12 mouse cellular contexts compared by ENCODE assay signal in genomic region chr11:50127781-50128180, GRCm38 (mm10). TPM values are rescaled to one million over a fixed set of nuclear protein-coding genes. Genes with fewer than 3 reads are reported as not detected.
DNase-seq lines count a peak whose midpoint lies in the region; ATAC-seq lines count a peak whose summit lies in the region.
"Had no signal": no experiment of that assay in that cellular context is flagged by ENCODE, and none has a peak within 500 bp of the region (broad histone marks: within the 10 kb centered on the region; RNA-seq: fewer than 3 reads in every experiment).

No protein-coding gene starts in this region.

- DNase-seq in heart, adult 18-20 months, result no peak
- DNase-seq in retina, postnatal 1 day, result peak; percentile 11
- DNase-seq in retina, embryonic 14.5 days (ENCODE audit: low spot score), result no peak
- DNase-seq in testis, postnatal 14 days (ENCODE audit: low spot score), result no peak
- DNase-seq in layer of hippocampus, adult 9-10 months (ENCODE audit: low spot score), result no peak
- no peak for DNase-seq in adrenal gland, postnatal 10 days
- DNase-seq: B cell, adult 2 months; cerebellum, postnatal 10 days had no signal

- H3K4me3 ChIP-seq in heart, embryonic 11.5 days (ENCODE audit: low read depth, low read length), result peak overlapping the region; percentile 28; the same call in 1 of the 2 replicates
- H3K4me3 ChIP-seq in liver, embryonic 12.5 days, result peak overlapping the region; percentile 49
- H3K4me3 ChIP-seq: layer of hippocampus, adult 2 months had no signal

- no peaks in the 10 kb centered on the region for H3K9me3 ChIP-seq in heart, embryonic 11.5 days (replicated peaks; ENCODE audit: control insufficient read depth, low read length)
- no peaks in the 10 kb centered on the region for H3K9me3 ChIP-seq in liver, embryonic 12.5 days (replicated peaks)

- peaks cover 11% of the 10 kb centered on the region; the same call in 1 of the 2 replicates for H3K4me1 ChIP-seq in heart, embryonic 11.5 days (ENCODE audit: control insufficient read depth, insufficient read depth, low read length)
- peaks cover 46% of the 10 kb centered on the region for H3K4me1 ChIP-seq in liver, embryonic 12.5 days

- no peak overlapping the region for H3K27ac ChIP-seq in heart, embryonic 11.5 days (ENCODE audit: low read depth, low read length)
- no peak overlapping the region for H3K27ac ChIP-seq in liver, embryonic 12.5 days
- H3K27ac ChIP-seq: layer of hippocampus, adult 2 months had no signal

- no peak for ATAC-seq in heart, embryonic 11.5 days (replicated peaks; ENCODE audit: insufficient number of reproducible peaks, low FRiP score, low TSS enrichment)
- ATAC-seq in liver, embryonic 12.5 days, result no peak
- ATAC-seq: activated CD4-positive, CD25-positive, alpha-beta regulatory T cell, adult 4 months had no signal

- no peak overlapping the region for H3K9ac ChIP-seq in heart, embryonic 11.5 days (ENCODE audit: low read depth, low read length)
- peak overlapping the region; percentile 55 for H3K9ac ChIP-seq in liver, embryonic 12.5 days

- peak overlapping the region; percentile 60 for H3K4me2 ChIP-seq in heart, embryonic 11.5 days
- H3K4me2 ChIP-seq in liver, embryonic 12.5 days, result peak overlapping the region; percentile 80

- H3K36me3 ChIP-seq in heart, embryonic 11.5 days (ENCODE audit: control insufficient read depth, insufficient read depth, low read length), result no peaks in the 10 kb centered on the region
- no peaks in the 10 kb centered on the region for H3K36me3 ChIP-seq in liver, embryonic 12.5 days

- H3K27me3 ChIP-seq in heart, embryonic 11.5 days (ENCODE audit: control insufficient read depth, insufficient read depth, low read length), result no peaks in the 10 kb centered on the region
- no peaks in the 10 kb centered on the region for H3K27me3 ChIP-seq in liver, embryonic 12.5 days (replicated peaks)

- 5% methylated on average over 10 of the region's 10 CpGs for WGBS in heart, embryonic 11.5 days (ENCODE audit: insufficient replicate concordance)
- 1% methylated on average over 10 of the region's 10 CpGs for WGBS in liver, embryonic 12.5 days (ENCODE audit: insufficient replicate concordance)

RNA-seq across cellular contexts. Expression of gene Tbc1d9b, which starts 3.4 kb away (rescaled TPM):
- 20.7 and 27.3 TPM in 2 replicates for polyA plus RNA-seq in heart, embryonic 11.5 days (2014; fragmentation: Nextera tagmentation; extraction: Ambion mirVana)
- total RNA-seq in heart, adult 18-20 months (2021), result 10 to 100 TPM; 40.2 to 45.6 TPM
- polyA plus RNA-seq in liver, embryonic 12.5 days (2016; fragmentation: Nextera tagmentation; extraction: Ambion mirVana), result 20.2 and 20.3 TPM in 2 replicates
- 10 to 100 TPM; 65.2 to 76.3 TPM for total RNA-seq in adrenal gland, postnatal 10 days (2021)

RNA-seq across cellular contexts. Expression of gene Mrnip, which starts 46.5 kb away (rescaled TPM):
- 15.3 and 17.6 TPM in 2 replicates for polyA plus RNA-seq in heart, embryonic 11.5 days (2014; fragmentation: Nextera tagmentation; extraction: Ambion mirVana)
- total RNA-seq in heart, adult 18-20 months (2021), result 1 to 10 TPM; 2.4 to 3.0 TPM
- 8.6 and 8.7 TPM in 2 replicates for polyA plus RNA-seq in liver, embryonic 12.5 days (2016; fragmentation: Nextera tagmentation; extraction: Ambion mirVana)
- 10 to 100 TPM; 12.1 to 17.9 TPM for total RNA-seq in adrenal gland, postnatal 10 days (2021)
